Mouse (Mus musculus): ENCODE data around the gene Lipt1.
A peak's percentile ranks its signal among the peaks of the same experiment; 100 is the strongest.

Gene Lipt1

GRCm38 (mm10) chr1:37899816-37900215 lies 28.3 kb downstream of the Lipt1 start:
- DNase-seq (ENCODE audit: low spot score): no peak

GRCm38 (mm10) chr1:37900288-37900687 lies 28.8 kb downstream of the Lipt1 start:
- no peak for DNase-seq (ENCODE audit: low spot score)

DNA sequence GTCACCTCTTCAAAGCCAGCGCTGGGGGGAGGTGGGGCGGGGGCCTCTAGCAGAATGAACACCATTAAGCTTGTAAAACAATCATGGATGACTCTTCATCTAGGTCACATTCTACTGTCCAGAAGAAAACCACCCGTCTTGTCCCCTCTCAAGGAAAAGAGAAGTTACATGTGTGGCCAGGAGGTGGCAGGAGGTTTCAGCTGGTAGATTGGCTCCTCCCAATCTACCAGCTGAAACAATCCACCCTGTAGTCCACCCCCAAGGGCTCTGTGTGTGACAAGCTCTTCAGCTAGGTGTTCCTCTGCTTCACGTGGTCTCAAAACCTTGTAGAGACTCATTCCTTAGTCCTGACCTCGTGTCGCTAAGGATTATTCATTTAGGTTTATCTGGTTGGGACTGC lies 31.6 kb downstream of the Lipt1 start:
- peak; percentile 18 for DNase-seq (ENCODE audit: low spot score)

DNA sequence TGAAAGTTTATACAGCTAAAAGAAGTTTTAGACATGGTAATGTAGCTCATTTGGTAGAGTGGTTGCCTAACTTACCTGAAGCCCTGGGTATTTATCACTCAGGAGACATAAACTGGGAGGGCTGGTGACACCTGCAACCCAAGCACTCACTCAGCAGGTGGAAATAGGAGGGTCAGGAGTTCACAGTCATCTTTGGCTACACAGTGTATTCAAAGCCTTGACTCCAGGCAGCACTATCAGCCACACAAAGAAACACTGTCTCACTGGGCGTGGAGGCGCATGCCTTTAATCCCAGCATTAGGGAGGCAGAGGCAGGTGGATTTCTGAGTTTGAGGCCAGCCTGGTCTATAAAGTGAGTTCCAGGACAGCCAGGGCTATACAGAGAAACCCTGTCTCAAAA lies 41.2 kb downstream of the Lipt1 start:
- DNase-seq (ENCODE audit: low spot score): no peak

DNA sequence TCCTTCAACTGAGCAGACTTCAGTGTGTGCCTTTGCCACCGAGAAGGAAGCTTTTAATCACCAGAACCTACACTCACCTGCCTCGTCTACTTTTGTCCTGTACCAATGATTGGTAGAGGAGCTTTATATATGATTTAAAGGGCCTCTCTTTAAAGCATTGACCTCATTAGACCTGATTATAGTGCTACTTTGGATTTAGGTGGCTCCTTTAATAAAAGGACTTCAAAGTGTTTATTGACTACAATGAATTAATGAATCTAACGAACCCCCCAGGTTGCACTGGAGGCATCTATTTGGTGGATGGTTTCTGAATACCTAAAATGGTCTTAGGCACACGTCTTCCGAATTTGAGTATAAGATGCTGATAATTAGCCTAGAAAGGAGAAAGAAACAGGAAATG lies 44.9 kb downstream of the Lipt1 start, which contains the start of gene Lyg2:
Lyg2 (minus strand) TSS at position 101 of the 400 bp plus-strand sequence.
- no peak for DNase-seq (ENCODE audit: low spot score)

- DNase-seq (ENCODE audit: low spot score): no peak
Observed at GRCm38 (mm10) chr1:37917666-37918065, 46.1 kb downstream of the Lipt1 start.

GRCm38 (mm10) chr1:37918096-37918495 lies 46.6 kb downstream of the Lipt1 start:
- DNase-seq (ENCODE audit: low spot score): no peak

GRCm38 (mm10) chr1:37922536-37922935 lies 51.0 kb downstream of the Lipt1 start:
- DNase-seq (ENCODE audit: low spot score): no peak
